Mouse (Mus musculus): Measurements from ENCODE around the gene Gm136. TPM values are rescaled to one million over a fixed set of nuclear protein-coding genes. Genes with fewer than 3 reads are reported as not detected.

Gene Gm136
- polyA plus RNA-seq, 1 experiment from 2014 or later = not detected

DNA sequence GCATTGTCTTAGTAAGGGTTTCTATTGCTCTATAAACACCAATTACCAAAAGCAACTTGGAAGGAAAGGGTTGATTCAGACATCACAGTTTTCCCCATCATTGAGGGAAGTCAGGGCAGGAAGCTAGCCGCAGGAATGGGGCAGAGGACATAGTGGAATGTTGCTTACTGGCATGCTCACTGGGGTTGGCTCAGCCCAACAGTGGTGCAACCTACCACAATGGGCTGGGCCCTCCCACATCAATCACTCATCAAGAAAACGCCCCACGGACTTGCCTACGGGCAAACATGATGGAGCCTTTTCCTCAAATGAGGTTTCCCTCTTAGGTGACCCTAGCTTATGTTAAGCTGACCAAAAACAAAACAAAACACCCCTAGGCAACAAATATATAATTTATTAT, 32.9 kb downstream of the Gm136 start:
- no peak for ATAC-seq (ENCODE audit: low FRiP score, low TSS enrichment)
- no peak for DNase-seq
- no peak overlapping the region for H3K27ac ChIP-seq (replicated peaks; ENCODE audit: low read depth, low read length)
- no peaks in the 10 kb centered on the region for H3K4me1 ChIP-seq (ENCODE audit: control insufficient read depth, insufficient read depth, low read length)
- no peak overlapping the region for H3K4me2 ChIP-seq (ENCODE audit: low read length)
- H3K27me3 ChIP-seq (ENCODE audit: control insufficient read depth, insufficient read depth, low read length) = no peaks in the 10 kb centered on the region
- no peak overlapping the region for H3K9ac ChIP-seq (replicated peaks; ENCODE audit: low read length)
- H3K9me3 ChIP-seq (ENCODE audit: control insufficient read depth, low read length) = peaks cover 3% of the 10 kb centered on the region; the same call in 1 of the 2 replicates
- H3K36me3 ChIP-seq (ENCODE audit: control insufficient read depth, insufficient read depth, low read length) = no peaks in the 10 kb centered on the region
- H3K4me3 ChIP-seq (replicated peaks; ENCODE audit: low read depth, low read length) = no peak overlapping the region
- 70% methylated on average over 4 of the region's 4 CpGs for WGBS

- Histone ChIP-seq H3K4me1 (ENCODE audit: control insufficient read depth, insufficient read depth, low read length) (no peaks in the 10 kb centered on the region), H3K4me2 (ENCODE audit: low read length) (no peak overlapping the region), H3K27ac (replicated peaks; ENCODE audit: low read depth, low read length) (no peak overlapping the region), H3K9me3 (ENCODE audit: control insufficient read depth, low read length) (peaks cover 3% of the 10 kb centered on the region; the same call in 1 of the 2 replicates), H3K9ac (replicated peaks; ENCODE audit: low read length) (no peak overlapping the region), H3K36me3 (ENCODE audit: control insufficient read depth, insufficient read depth, low read length) (no peaks in the 10 kb centered on the region), H3K27me3 (ENCODE audit: control insufficient read depth, insufficient read depth, low read length) (no peaks in the 10 kb centered on the region), H3K4me3 (replicated peaks; ENCODE audit: low read depth, low read length) (no peak overlapping the region)
- ATAC-seq (ENCODE audit: low FRiP score, low TSS enrichment) = no peak
- DNase-seq = no peak
- WGBS = 95% methylated on average over 7 of the region's 7 CpGs
Measured at GRCm38 (mm10) chr4:34720127-34720895, 35.8 kb downstream of the Gm136 start.

DNA sequence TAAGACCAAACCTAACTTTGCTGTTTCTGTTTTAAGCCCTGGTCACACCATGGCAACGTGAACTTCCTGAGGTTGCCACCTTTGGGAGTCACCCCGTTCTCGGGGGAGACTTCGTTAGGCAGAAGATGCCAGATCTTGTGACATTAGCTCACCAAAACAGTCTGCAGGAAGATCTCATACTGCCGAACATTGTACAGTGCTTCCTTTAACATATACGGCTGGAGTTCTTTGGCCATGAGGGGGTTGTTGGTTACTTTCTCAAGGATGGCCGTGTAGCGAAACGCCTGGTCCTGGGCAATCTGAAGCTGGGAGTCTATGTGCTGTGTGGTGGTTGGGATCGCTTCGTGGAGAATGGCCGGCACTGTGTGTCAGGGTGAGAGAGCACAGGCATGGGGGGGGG, 36.6 kb downstream of the Gm136 start:
- H3K27me3 ChIP-seq (ENCODE audit: control insufficient read depth, insufficient read depth, low read length) = no peaks in the 10 kb centered on the region
- H3K4me3 ChIP-seq (replicated peaks; ENCODE audit: low read depth, low read length) = no peak overlapping the region
- no peaks in the 10 kb centered on the region for H3K4me1 ChIP-seq (ENCODE audit: control insufficient read depth, insufficient read depth, low read length)
- H3K4me2 ChIP-seq (ENCODE audit: low read length) = no peak overlapping the region
- H3K9me3 ChIP-seq (ENCODE audit: control insufficient read depth, low read length) = peaks cover 3% of the 10 kb centered on the region; the same call in 1 of the 2 replicates
- ATAC-seq (ENCODE audit: low FRiP score, low TSS enrichment) (no peak), DNase-seq (no peak)
- H3K27ac ChIP-seq (replicated peaks; ENCODE audit: low read depth, low read length) = no peak overlapping the region
- WGBS = 97% methylated on average over 12 of the region's 12 CpGs
- no peaks in the 10 kb centered on the region for H3K36me3 ChIP-seq (ENCODE audit: control insufficient read depth, insufficient read depth, low read length)
- H3K9ac ChIP-seq (replicated peaks; ENCODE audit: low read length) = no peak overlapping the region

- 91% methylated on average over 1 of the region's 1 CpGs for WGBS
Measured at GRCm38 (mm10) chr4:34715062-34715461, 41.0 kb downstream of the Gm136 start.

DNA sequence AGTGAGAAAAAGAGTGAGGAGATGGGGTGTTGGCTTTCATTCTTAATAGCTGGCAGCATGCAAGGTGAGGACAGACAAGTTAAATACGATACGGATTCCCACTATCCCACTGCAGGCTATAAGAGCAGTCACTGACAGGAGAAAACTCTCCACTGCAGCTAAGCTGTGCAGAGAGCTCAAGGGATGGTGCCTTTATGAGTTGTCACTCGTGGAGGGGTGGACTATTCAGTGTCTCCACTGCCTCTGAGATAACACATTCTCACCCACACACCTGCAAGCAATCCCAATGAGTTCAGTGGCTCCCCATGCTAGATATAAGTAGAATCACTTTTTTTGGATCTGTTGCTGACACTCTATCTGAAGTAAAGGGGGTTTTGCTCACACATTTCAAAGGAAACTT, 47.9 kb downstream of the Gm136 start:
- 86% methylated on average over 3 of the region's 3 CpGs for WGBS
- Histone ChIP-seq H3K27ac (replicated peaks; ENCODE audit: low read depth, low read length) (no peak overlapping the region), H3K4me2 (ENCODE audit: low read length) (no peak overlapping the region), H3K27me3 (ENCODE audit: control insufficient read depth, insufficient read depth, low read length) (no peaks in the 10 kb centered on the region), H3K9ac (replicated peaks; ENCODE audit: low read length) (no peak overlapping the region), H3K4me3 (replicated peaks; ENCODE audit: low read depth, low read length) (no peak overlapping the region), H3K9me3 (ENCODE audit: control insufficient read depth, low read length) (no peaks in the 10 kb centered on the region), H3K4me1 (ENCODE audit: control insufficient read depth, insufficient read depth, low read length) (no peaks in the 10 kb centered on the region), H3K36me3 (ENCODE audit: control insufficient read depth, insufficient read depth, low read length) (no peaks in the 10 kb centered on the region)
- no peak for DNase-seq
- ATAC-seq (ENCODE audit: low FRiP score, low TSS enrichment) = no peak

More at GRCm38 (mm10) chr4:34715062-34715461, 41.0 kb downstream of the Gm136 start:
- Histone ChIP-seq H3K27ac (replicated peaks; ENCODE audit: low read depth, low read length) (no peak overlapping the region), H3K27me3 (ENCODE audit: control insufficient read depth, insufficient read depth, low read length) (no peaks in the 10 kb centered on the region), H3K36me3 (ENCODE audit: control insufficient read depth, insufficient read depth, low read length) (no peaks in the 10 kb centered on the region), H3K9me3 (ENCODE audit: control insufficient read depth, low read length) (peaks cover 3% of the 10 kb centered on the region; the same call in 1 of the 2 replicates), H3K4me1 (ENCODE audit: control insufficient read depth, insufficient read depth, low read length) (no peaks in the 10 kb centered on the region), H3K9ac (replicated peaks; ENCODE audit: low read length) (no peak overlapping the region), H3K4me2 (ENCODE audit: low read length) (no peak overlapping the region), H3K4me3 (replicated peaks; ENCODE audit: low read depth, low read length) (no peak overlapping the region)
- ATAC-seq (ENCODE audit: low FRiP score, low TSS enrichment) = no peak
- DNase-seq = no peak

GRCm38 (mm10) chr4:34707248-34707647, 48.8 kb downstream of the Gm136 start:
- H3K36me3 ChIP-seq (ENCODE audit: control insufficient read depth, insufficient read depth, low read length) = no peaks in the 10 kb centered on the region
- H3K4me1 ChIP-seq (ENCODE audit: control insufficient read depth, insufficient read depth, low read length) = no peaks in the 10 kb centered on the region
- no peak overlapping the region for H3K4me2 ChIP-seq (ENCODE audit: low read length)
- H3K27ac ChIP-seq (replicated peaks; ENCODE audit: low read depth, low read length) = no peak overlapping the region
- no peak overlapping the region for H3K4me3 ChIP-seq (replicated peaks; ENCODE audit: low read depth, low read length)
- H3K27me3 ChIP-seq (ENCODE audit: control insufficient read depth, insufficient read depth, low read length) = no peaks in the 10 kb centered on the region
- H3K9me3 ChIP-seq (ENCODE audit: control insufficient read depth, low read length) = no peaks in the 10 kb centered on the region
- WGBS = 85% methylated on average over 3 of the region's 3 CpGs
- DNase-seq (no peak), ATAC-seq (ENCODE audit: low FRiP score, low TSS enrichment) (no peak)
- no peak overlapping the region for H3K9ac ChIP-seq (replicated peaks; ENCODE audit: low read length)

DNA sequence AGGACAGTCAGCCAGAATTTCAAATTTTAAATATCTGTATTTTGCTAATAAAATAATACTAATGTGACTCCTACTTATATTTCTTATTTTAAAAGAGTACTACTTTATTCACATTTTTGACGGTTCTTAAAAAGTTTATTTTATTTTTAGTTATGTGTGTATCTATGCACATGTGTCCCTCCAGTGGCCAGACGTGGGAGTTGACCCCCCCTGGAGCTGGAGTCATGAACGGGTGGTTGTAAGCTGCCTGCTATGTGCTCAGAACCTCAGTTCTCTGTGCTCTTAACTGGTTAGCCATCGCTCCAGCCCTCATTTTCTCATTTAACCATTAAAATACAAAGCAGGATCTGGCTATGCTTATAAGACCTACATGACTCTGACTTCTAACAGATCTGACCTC, 53.0 kb downstream of the Gm136 start:
- H3K27me3 ChIP-seq (ENCODE audit: control insufficient read depth, insufficient read depth, low read length) = no peaks in the 10 kb centered on the region
- H3K27ac ChIP-seq (replicated peaks; ENCODE audit: low read depth, low read length) = no peak overlapping the region
- DNase-seq = no peak
- no peaks in the 10 kb centered on the region for H3K4me1 ChIP-seq (ENCODE audit: control insufficient read depth, insufficient read depth, low read length)
- no peak for ATAC-seq (ENCODE audit: low FRiP score, low TSS enrichment)
- no peaks in the 10 kb centered on the region for H3K9me3 ChIP-seq (ENCODE audit: control insufficient read depth, low read length)
- H3K4me2 ChIP-seq (ENCODE audit: low read length) = no peak overlapping the region
- H3K4me3 ChIP-seq (replicated peaks; ENCODE audit: low read depth, low read length) = no peak overlapping the region
- WGBS = 75% methylated on average over 4 of the region's 4 CpGs
- no peak overlapping the region for H3K9ac ChIP-seq (replicated peaks; ENCODE audit: low read length)
- no peaks in the 10 kb centered on the region for H3K36me3 ChIP-seq (ENCODE audit: control insufficient read depth, insufficient read depth, low read length)

DNA sequence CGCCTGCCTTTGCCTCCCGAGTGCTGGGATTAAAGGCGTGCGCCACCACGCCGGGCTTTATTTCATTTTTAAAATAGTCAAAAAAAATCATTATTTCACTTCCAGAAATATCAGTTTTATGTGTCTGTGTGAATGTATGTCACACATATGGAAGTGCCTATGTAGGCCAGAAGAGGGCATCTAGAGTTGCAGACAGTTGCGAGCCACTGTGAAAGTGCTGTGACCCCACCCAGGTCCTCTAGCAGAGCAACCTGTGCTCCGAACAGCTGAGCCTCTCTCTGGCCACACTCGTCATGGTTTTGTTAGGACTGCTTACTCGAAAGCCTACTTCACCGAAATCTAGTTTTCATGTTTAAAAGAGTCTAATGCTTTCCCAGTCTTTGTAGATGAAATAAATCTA, 53.8 kb downstream of the Gm136 start:
- H3K9me3 ChIP-seq (ENCODE audit: control insufficient read depth, low read length) = no peaks in the 10 kb centered on the region
- H3K4me1 ChIP-seq (ENCODE audit: control insufficient read depth, insufficient read depth, low read length) = no peaks in the 10 kb centered on the region
- H3K9ac ChIP-seq (replicated peaks; ENCODE audit: low read length) = no peak overlapping the region
- no peak for ATAC-seq (ENCODE audit: low FRiP score, low TSS enrichment)
- no peak overlapping the region for H3K27ac ChIP-seq (replicated peaks; ENCODE audit: low read depth, low read length)
- 98% methylated on average over 11 of the region's 11 CpGs for WGBS
- H3K4me3 ChIP-seq (replicated peaks; ENCODE audit: low read depth, low read length) = no peak overlapping the region
- no peak overlapping the region for H3K4me2 ChIP-seq (ENCODE audit: low read length)
- H3K27me3 ChIP-seq (ENCODE audit: control insufficient read depth, insufficient read depth, low read length) = no peaks in the 10 kb centered on the region
- H3K36me3 ChIP-seq (ENCODE audit: control insufficient read depth, insufficient read depth, low read length) = no peaks in the 10 kb centered on the region
- no peak for DNase-seq

- Histone ChIP-seq H3K4me1 (ENCODE audit: control insufficient read depth, insufficient read depth, low read length) (no peaks in the 10 kb centered on the region), H3K27ac (replicated peaks; ENCODE audit: low read depth, low read length) (no peak overlapping the region), H3K4me2 (ENCODE audit: low read length) (no peak overlapping the region), H3K36me3 (ENCODE audit: control insufficient read depth, insufficient read depth, low read length) (no peaks in the 10 kb centered on the region), H3K4me3 (replicated peaks; ENCODE audit: low read depth, low read length) (no peak overlapping the region), H3K27me3 (ENCODE audit: control insufficient read depth, insufficient read depth, low read length) (no peaks in the 10 kb centered on the region), H3K9ac (replicated peaks; ENCODE audit: low read length) (no peak overlapping the region), H3K9me3 (ENCODE audit: control insufficient read depth, low read length) (no peaks in the 10 kb centered on the region)
- WGBS = 44% methylated on average over 5 of the region's 5 CpGs
- peak; percentile 67 for DNase-seq
- no peak for ATAC-seq (ENCODE audit: low FRiP score, low TSS enrichment)
Measured at GRCm38 (mm10) chr4:34701528-34701927, 54.5 kb downstream of the Gm136 start.

All from midbrain, embryonic 14.5 days (tissue).